Mouse (Mus musculus) ovary, postnatal 36 days (tissue): ENCODE data around the gene Cd52.
A peak's percentile ranks its signal among the peaks of the same experiment; 100 is the strongest.

Experiments used
- DNase-seq: peaks from one replicate; pipeline ENCODE4 v3.0.0; 2022; ENCODE audit warnings: low spot score, mixed read lengths

Gene Cd52

DNA sequence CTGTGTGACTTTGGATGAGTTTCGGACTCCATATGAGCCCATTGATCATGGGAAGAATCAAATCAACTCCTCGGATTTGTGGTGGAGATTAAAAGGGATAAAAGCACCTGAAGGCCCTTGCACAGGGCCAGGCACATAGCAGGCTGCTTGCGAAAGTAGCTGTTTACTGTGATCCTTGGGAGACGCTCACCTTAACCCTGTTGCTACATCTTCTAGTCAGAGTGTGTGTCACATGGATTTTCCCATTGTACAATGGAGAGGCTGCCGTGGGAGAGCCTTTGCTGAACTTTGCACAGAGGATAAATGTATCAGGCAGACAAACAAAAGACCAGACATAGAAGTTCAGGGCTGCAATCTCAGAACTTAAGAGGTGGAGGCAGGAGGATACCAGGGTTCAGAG, 43.0 kb downstream of the Cd52 start:
- DNase-seq = no peak

- no peak for DNase-seq
Measured at GRCm38 (mm10) chr4:134047648-134048047, 47.2 kb downstream of the Cd52 start.

DNA sequence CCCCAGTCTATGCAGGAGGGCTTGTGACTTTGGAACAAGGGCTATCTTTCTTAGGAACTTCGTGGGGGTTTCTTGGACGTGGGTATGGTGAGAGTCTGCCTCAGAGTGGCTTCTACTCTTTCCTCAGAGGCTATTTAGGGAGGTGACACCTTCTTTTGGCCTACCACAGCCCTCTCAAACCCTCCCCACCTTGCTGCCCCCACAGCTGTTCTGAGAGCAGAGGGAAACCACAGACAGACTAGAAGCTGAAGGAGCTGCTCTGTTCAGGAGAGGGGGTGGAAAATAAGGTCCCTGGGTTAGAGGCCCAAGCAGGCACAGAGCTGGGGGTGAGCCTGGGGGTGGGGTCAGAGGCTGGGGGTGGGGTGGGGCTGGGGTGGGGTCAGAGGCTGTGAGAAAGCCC, 51.8 kb downstream of the Cd52 start:
- DNase-seq = no peak

DNA sequence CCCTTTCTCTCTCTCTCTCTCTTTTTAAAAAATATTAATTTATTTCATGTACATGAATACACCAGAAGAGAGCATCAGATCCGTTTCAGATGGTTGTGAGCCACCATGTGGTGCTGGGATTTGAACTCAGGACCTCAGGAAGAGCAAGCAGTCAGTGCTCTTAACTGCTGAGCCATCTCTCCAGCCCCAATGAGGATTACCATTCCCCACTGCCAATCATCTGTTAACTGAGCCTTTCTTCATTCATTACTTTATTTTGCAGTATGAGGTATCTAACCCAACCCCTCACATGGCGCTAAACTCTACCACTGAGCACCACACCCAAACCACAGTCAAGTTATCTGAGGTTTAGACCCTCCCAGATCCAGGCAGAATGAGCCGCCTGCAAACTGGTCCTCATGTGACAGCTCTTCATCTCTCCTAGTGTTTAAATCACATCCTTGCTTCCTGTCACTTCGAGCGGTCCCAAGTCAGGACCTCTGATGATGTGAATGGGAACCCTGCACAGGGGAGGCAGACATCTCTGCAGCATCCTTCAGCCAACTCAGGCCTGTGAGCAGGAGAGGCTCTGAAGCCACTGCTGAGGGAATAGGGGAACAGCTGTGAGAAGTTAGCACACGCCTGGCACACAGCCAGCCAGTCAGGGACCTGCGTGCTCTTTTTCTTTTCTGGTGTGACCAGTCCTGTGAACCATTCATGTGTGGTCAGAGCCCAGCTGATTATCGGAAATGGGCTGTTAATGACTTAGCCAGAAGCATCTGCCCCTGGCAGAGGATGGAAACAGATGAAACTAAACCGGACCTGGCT, 53.4 kb downstream of the Cd52 start:
- DNase-seq = no peak

DNA sequence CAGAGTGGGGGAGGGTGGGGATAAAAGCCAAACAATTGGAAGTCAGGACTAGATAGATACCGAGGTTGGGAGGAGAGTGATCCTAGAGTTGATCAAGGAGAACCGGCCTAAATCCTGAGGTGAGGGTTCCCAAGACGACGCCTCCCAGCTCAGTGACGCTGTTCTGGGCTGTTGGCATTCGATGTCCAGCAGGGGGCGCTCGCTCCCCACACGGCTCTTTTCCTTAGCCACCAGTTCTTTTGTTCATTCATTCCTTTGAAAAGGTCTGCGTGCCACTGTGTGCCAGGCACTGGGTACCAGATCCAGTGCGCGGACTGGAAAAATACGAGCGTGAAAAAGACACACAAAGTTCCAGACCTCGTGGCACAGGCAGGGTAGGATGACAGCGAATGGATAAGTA, 58.9 kb downstream of the Cd52 start:
- DNase-seq = peak; percentile 72
